17 mouse cellular contexts compared by ENCODE assay signal in genomic region chr2:90674555-90674954, GRCm38 (mm10). TPM values are rescaled to one million over a fixed set of nuclear protein-coding genes. Genes with fewer than 3 reads are reported as not detected.
A peak's percentile ranks its signal among the peaks of the same experiment; 100 is the strongest.
DNase-seq lines count a peak whose midpoint lies in the region; TF ChIP-seq lines count a peak whose summit lies in the region.
"Had no signal": no experiment of that assay in that cellular context is flagged by ENCODE, and none has a peak within 500 bp of the region (broad histone marks: within the 10 kb centered on the region; RNA-seq: fewer than 3 reads in every experiment).

No protein-coding gene starts in this region.

- H3K36me3 ChIP-seq in heart, adult 2 months (ENCODE audit: control insufficient read depth, insufficient read depth, low read length), result no peaks in the 10 kb centered on the region
- no peaks in the 10 kb centered on the region for H3K36me3 ChIP-seq in ES-Bruce4 (ENCODE audit: control insufficient read depth, insufficient read depth, low read length, poor library complexity, severe bottlenecking)
- H3K36me3 ChIP-seq: embryonic facial prominence, embryonic 13.5 days; hindbrain, embryonic 10.5 days; limb, embryonic 13.5 days; neural tube, embryonic 13.5 days had no signal

- no peak overlapping the region for H3K27ac ChIP-seq in heart, adult 2 months
- no peak overlapping the region for H3K27ac ChIP-seq in ES-Bruce4 (ENCODE audit: insufficient read depth, low read length)
- H3K27ac ChIP-seq: embryonic facial prominence, embryonic 13.5 days; hindbrain, embryonic 10.5 days; limb, embryonic 13.5 days; neural tube, embryonic 13.5 days had no signal

- TF ChIP-seq CTCF in heart, adult 2 months (IDR thresholded peaks at IDR 0.05), result peak; percentile 55
- peak; percentile 12; the same call in 1 of the 2 replicates for TF ChIP-seq CTCF in lung, adult 2 months (IDR thresholded peaks at IDR 0.05; ENCODE audit: insufficient read depth, low read length)
- TF ChIP-seq CTCF in ES-Bruce4 (IDR thresholded peaks at IDR 0.05; ENCODE audit: low read depth, low read length), result peak; percentile 17

- peaks cover 4% of the 10 kb centered on the region; the same call in 1 of the 2 replicates for H3K9me3 ChIP-seq in ES-Bruce4 (replicated peaks; ENCODE audit: control insufficient read depth, insufficient read depth, low read length, poor library complexity, severe bottlenecking)
- H3K9me3 ChIP-seq: hindbrain, embryonic 10.5 days; limb, embryonic 13.5 days had no signal

- no peak for TF ChIP-seq POLR2A in heart, adult 2 months (IDR thresholded peaks at IDR 0.05; ENCODE audit: insufficient read depth, low read depth, low read length)
- TF ChIP-seq POLR2A in lung, adult 2 months (IDR thresholded peaks at IDR 0.05; ENCODE audit: borderline replicate concordance, extremely low read depth, low read depth, low read length), result no peak
- no peak for TF ChIP-seq POLR2A in ES-Bruce4 (IDR thresholded peaks at IDR 0.05; ENCODE audit: insufficient read depth, low read length)

- peaks cover 2% of the 10 kb centered on the region for H3K4me1 ChIP-seq in heart, adult 2 months (ENCODE audit: control insufficient read depth, insufficient read depth, low read length)
- H3K4me1 ChIP-seq in lung, adult 2 months (ENCODE audit: control insufficient read depth, insufficient read depth, low read length), result peaks cover 1% of the 10 kb centered on the region
- no peaks in the 10 kb centered on the region for H3K4me1 ChIP-seq in ES-Bruce4 (ENCODE audit: control insufficient read depth, insufficient read depth, low read length)

- no peak overlapping the region for H3K9ac ChIP-seq in heart, adult 2 months (ENCODE audit: low read depth, low read length)
- H3K9ac ChIP-seq in ES-Bruce4 (ENCODE audit: low read depth, poor library complexity, severe bottlenecking), result no peak overlapping the region
- H3K9ac ChIP-seq: embryonic facial prominence, embryonic 13.5 days; limb, embryonic 13.5 days; neural tube, embryonic 13.5 days had no signal

- no peaks in the 10 kb centered on the region for H3K27me3 ChIP-seq in heart, adult 2 months (ENCODE audit: control insufficient read depth, insufficient read depth, low read length)
- no peaks in the 10 kb centered on the region; the same call in 1 of the 2 replicates for H3K27me3 ChIP-seq in ES-Bruce4 (ENCODE audit: control insufficient read depth, insufficient read depth, low read length, poor library complexity, severe bottlenecking)
- H3K27me3 ChIP-seq: embryonic facial prominence, embryonic 13.5 days; limb, embryonic 13.5 days; neural tube, embryonic 13.5 days had no signal

- TF ChIP-seq EP300 in heart, adult 2 months (IDR thresholded peaks at IDR 0.05; ENCODE audit: insufficient read depth, low read depth, low read length), result no peak
- TF ChIP-seq EP300 in ES-Bruce4 (IDR thresholded peaks at IDR 0.05; ENCODE audit: insufficient read depth, low read depth, low read length), result no peak

- no peaks in the 10 kb centered on the region for H3K79me2 ChIP-seq in heart, adult 2 months (replicated peaks; ENCODE audit: control insufficient read depth, insufficient read depth, low read length)

- no peak for DNase-seq in heart, adult 2 months
- no peak for DNase-seq in heart, postnatal 10 days
- no peak for DNase-seq in lung, adult 2 months
- no peak for DNase-seq in lung, postnatal 14 days
- DNase-seq in naive thymus-derived CD4-positive, alpha-beta T cell, adult 2 months (ENCODE audit: low read depth), result peak; percentile 30
- no peak for DNase-seq in layer of hippocampus, postnatal 14 days (ENCODE audit: low spot score in 2 of 2)
- no peak for DNase-seq in left cerebral cortex, postnatal 14 days (ENCODE audit: low spot score in 2 of 2)
- DNase-seq: adrenal gland, adult 2 months; cerebellum, postnatal 36 days; layer of hippocampus, postnatal 36 days; midbrain, embryonic 14.5 days; spleen, adult 18-20 months had no signal

- WGBS in heart, adult 2 months, result 89% methylated on average over 2 of the region's 2 CpGs
- 93% methylated on average over 2 of the region's 2 CpGs for WGBS in lung, adult 2 months

- intact Hi-C loops in heart, adult 2 months (cut with DNase I), result no loop called here
- intact Hi-C loops in heart, postnatal 10 days (cut with DNase I), result no loop called here
- intact Hi-C loops in left cerebral cortex, postnatal 14 days (cut with DNase I), result no loop called here

- H3K4me3 ChIP-seq in heart, adult 2 months, result no peak overlapping the region
- H3K4me3 ChIP-seq in lung, adult 2 months (replicated peaks; ENCODE audit: extremely low read depth, low read depth, low read length), result no peak overlapping the region
- H3K4me3 ChIP-seq in ES-Bruce4 (ENCODE audit: low read depth, low read length), result no peak overlapping the region
- H3K4me3 ChIP-seq: embryonic facial prominence, embryonic 13.5 days; hindbrain, embryonic 10.5 days; limb, embryonic 13.5 days; neural tube, embryonic 13.5 days had no signal

RNA-seq across cellular contexts. Expression of gene Nup160, which starts 2.5 kb away (rescaled TPM):
- 10 to 100 TPM; 12.9 to 13.9 TPM for total RNA-seq in heart, adult 2 months (2021)
- 5.2 and 9.8 TPM in 2 replicates for polyA plus RNA-seq in heart, adult 2 months (2012; rRNA removed)
- total RNA-seq in heart, postnatal 10 days (2021), result 10 to 100 TPM; 13.7 to 17.5 TPM
- 4.6 and 7.7 TPM in 2 replicates for polyA plus RNA-seq in lung, adult 2 months (2012; rRNA removed)
- polyA plus RNA-seq in ES-Bruce4 (2011; ENCODE audit: insufficient read depth, insufficient read length, low read depth, missing spikeins), result 133 TPM in 2 replicates
- total RNA-seq in layer of hippocampus, postnatal 14 days (2021), result 10 to 100 TPM; 19.8 to 20.4 TPM
- total RNA-seq in left cerebral cortex, postnatal 14 days (2021), result 10 to 100 TPM; 16.9 to 20.0 TPM
